Mouse (Mus musculus) liver, embryonic 14.5 days (tissue): Measurements from ENCODE around the gene Calhm6. TPM values are rescaled to one million over a fixed set of nuclear protein-coding genes. Genes with fewer than 3 reads are reported as not detected.

Source experiments
- ATAC-seq: fragments of 200-750 bp; cut with Nextera tagmentation; 2 replicates; pipeline ENCODE4 v1.8.0; 2017; ENCODE audit warnings: moderate number of reproducible peaks, mild to moderate bottlenecking, moderate library complexity; ENCODE audit not compliant: insufficient read depth
- DNase-seq, 3 experiments: peaks; one replicate each; pipeline ENCODE4 v3.0.0-alpha.2; 2012 to 2013; ENCODE audit warnings: low read depth in 3 of 3, low spot score in 3 of 3
- H3K27ac ChIP-seq: fragments of 300-500 bp; sonication (generic); 2 replicates; pipeline ENCODE4 v1.5.1; 2014; ENCODE audit warnings: moderate library complexity, mild to moderate bottlenecking, control low read depth, inconsistent platforms
- H3K27me3 ChIP-seq: fragments of 300-500 bp; sonication (generic); 2 replicates; pipeline ENCODE4 v1.6.1; 2014; ENCODE audit warnings: mild to moderate bottlenecking, low read length, moderate library complexity; ENCODE audit not compliant: control insufficient read depth, insufficient read depth
- H3K36me3 ChIP-seq: fragments of 300-500 bp; sonication (generic); replicated peaks from 2 replicates; pipeline ENCODE4 v1.6.1; 2014; ENCODE audit warnings: low read depth; ENCODE audit not compliant: control insufficient read depth, insufficient read depth
- H3K4me1 ChIP-seq, 2 experiments: fragments of 200-500 bp in 1 of 2; fragments of 300-500 bp in 1 of 2; sonication (generic) in 1 of 2; replicated peaks; 2 replicates each; pipeline ENCODE4 v1.6.1; 2012 to 2014; ENCODE audit warnings: antibody characterized with exemption in 1 of 2, inconsistent platforms in 1 of 2, low read length in 1 of 2; ENCODE audit not compliant: control insufficient read depth in 2 of 2, insufficient read depth in 2 of 2
- H3K4me2 ChIP-seq: fragments of 300-500 bp; sonication (generic); 2 replicates; pipeline ENCODE4 v1.6.1; 2014; ENCODE audit warnings: low read depth, mild to moderate bottlenecking, control low read depth, moderate library complexity
- H3K4me3 ChIP-seq, 2 experiments: fragments of 200-500 bp in 1 of 2; fragments of 300-500 bp in 1 of 2; sonication (generic) in 1 of 2; 2 replicates each; pipeline ENCODE4 v1.5.1; 2012 to 2014; ENCODE audit warnings: low read depth in 2 of 2, low read length in 2 of 2, mild to moderate bottlenecking in 2 of 2, control low read depth in 1 of 2, inconsistent platforms in 1 of 2, moderate library complexity in 1 of 2; ENCODE audit not compliant: insufficient read depth in 1 of 2
- H3K9ac ChIP-seq: fragments of 300-500 bp; sonication (generic); replicated peaks from 2 replicates; pipeline ENCODE4 v1.6.1; 2014; ENCODE audit warnings: mild to moderate bottlenecking, control low read depth, moderate library complexity
- H3K9me3 ChIP-seq: fragments of 300-500 bp; sonication (generic); 2 replicates; pipeline ENCODE4 v1.6.1; 2016; ENCODE audit warnings: low read length, mixed read lengths; ENCODE audit not compliant: control insufficient read depth
- CTCF ChIP-seq: IDR thresholded peaks from 2 replicates; pipeline ENCODE4 v1.5.1; 2016; ENCODE audit warnings: antibody characterized with exemption, low read depth, control low read depth
- EP300 ChIP-seq: IDR thresholded peaks from 2 replicates; pipeline ENCODE4 v1.6.1; 2016; ENCODE audit warnings: antibody characterized with exemption, low read depth
- WGBS: fragments of 180-500 bp; shearing (Covaris S2); extraction: QIAGEN DNeasy Blood & Tissue Kit; methylation state at CpG from one replicate; pipeline ENCODE4 v1.1.7; 2014; ENCODE audit not compliant: insufficient replicate concordance; 5-methylcytosine and 5-hydroxymethylcytosine counted together
- polyA plus RNA-seq, 2 experiments: library from polyadenylated mRNA; depleted of rRNA in 1 of 2; stranded (reverse) in 1 of 2; unstranded in 1 of 2; fragments of >200 nt; fragmentation: Nextera tagmentation in 1 of 2; extraction: Ambion mirVana in 1 of 2; gene quantifications; 2 replicates each; pipeline versions ENCODE4 v1.2.1 to v1.2.3; 2012 to 2014

The Calhm6 gene
- polyA plus RNA-seq, 2 experiments = 0.81 to 1.3 TPM

DNA sequence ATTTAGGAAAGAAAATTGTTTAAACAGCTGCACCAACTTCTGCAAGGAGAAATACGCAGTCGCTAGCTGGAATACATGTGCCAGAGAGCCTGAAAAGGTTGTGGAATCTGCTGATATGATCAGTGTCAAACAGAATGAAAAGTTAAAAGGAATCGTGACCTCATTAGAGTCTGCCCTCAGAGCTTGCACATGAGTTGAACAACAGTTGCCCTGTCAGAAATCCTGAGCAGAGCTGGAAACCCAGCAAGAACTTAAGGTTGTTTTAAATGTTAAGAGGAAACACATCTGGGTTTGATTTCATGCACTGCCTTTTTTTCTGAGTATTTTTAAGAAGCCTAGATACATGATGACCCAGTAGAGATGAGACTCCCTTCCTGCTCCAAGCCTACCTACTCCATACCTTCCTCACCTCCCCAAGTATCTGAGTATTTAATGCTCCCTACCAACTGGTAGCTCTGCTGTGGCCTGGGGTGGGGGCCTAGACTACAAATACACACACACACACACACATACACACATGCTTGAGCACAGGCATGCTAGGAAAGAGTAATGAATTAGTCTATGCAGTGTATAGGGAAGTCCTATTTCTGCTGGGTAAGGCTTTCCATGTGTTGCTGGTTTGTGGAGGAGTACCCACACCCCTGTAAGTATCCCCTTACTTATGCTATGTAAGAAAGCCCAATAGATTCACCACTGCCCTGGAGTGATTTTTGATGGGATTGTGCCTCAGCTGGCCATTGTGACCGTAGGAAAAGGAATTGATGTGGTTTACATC, 15.6 kb downstream of the Calhm6 start:
- H3K4me3 ChIP-seq = no peak overlapping the region
- no peaks in the 10 kb centered on the region for H3K4me1 ChIP-seq
- no peaks in the 10 kb centered on the region for H3K27me3 ChIP-seq
- H3K4me2 ChIP-seq = no peak overlapping the region
- H3K9me3 ChIP-seq = no peaks in the 10 kb centered on the region
- H3K27ac ChIP-seq = no peak overlapping the region
- no peaks in the 10 kb centered on the region for H3K36me3 ChIP-seq
- WGBS = 67% methylated on average over 4 of the region's 4 CpGs
- no peak for TF ChIP-seq EP300
- no peak for TF ChIP-seq CTCF
- DNase-seq (no peak), ATAC-seq (no peak)
- no peak overlapping the region for H3K9ac ChIP-seq

DNA sequence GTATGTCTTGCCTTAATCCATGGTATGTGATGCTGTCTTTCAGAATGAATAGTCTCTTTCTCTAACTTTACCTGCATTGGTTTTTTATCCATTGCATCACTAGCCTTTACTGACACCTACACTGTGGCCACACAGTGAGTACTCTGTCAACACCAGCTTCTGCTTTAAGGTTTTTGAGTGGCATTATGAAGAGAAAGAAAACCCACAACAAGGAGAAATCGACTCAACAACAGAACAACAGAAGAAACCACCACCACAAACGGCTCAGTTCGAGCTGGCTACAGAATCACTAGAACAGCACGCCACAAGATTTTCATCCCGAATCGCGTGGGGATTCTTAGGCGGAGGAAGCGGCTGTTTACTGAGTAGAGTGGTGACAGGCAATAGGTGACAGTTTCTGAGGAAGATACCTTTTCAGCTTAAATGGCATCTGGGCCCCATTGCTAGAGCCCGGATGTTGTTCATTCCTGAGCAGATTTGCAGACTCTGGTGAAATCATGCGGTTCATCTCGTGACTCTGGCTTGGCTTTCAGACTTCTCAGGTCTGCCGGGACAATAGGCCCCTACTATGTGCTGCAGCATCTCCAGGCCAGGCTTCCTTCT, 16.8 kb downstream of the Calhm6 start:
- no peak overlapping the region for H3K4me3 ChIP-seq
- DNase-seq = no peak
- no peaks in the 10 kb centered on the region for H3K4me1 ChIP-seq
- no peak overlapping the region for H3K4me2 ChIP-seq
- no peak overlapping the region for H3K9ac ChIP-seq
- TF ChIP-seq CTCF (no peak), EP300 (no peak)
- H3K27me3 ChIP-seq = no peaks in the 10 kb centered on the region
- H3K36me3 ChIP-seq = no peaks in the 10 kb centered on the region
- ATAC-seq = no peak
- no peak overlapping the region for H3K27ac ChIP-seq
- H3K9me3 ChIP-seq = no peaks in the 10 kb centered on the region
- WGBS = 62% methylated on average over 13 of the region's 13 CpGs

GRCm38 (mm10) chr10:34096418-34096883, 31.3 kb downstream of the Calhm6 start, which contains the start of gene Calhm5:
Gene Calhm5 (minus strand): TSS chr10:34096519.
- Histone ChIP-seq H3K36me3 (no peaks in the 10 kb centered on the region), H3K27ac (no peak within 1 kb of the TSS), H3K9ac (no peak within 1 kb of the TSS), H3K9me3 (no peaks in the 10 kb centered on the region), H3K4me3 (0 out of 4 replicates have a peak within 1 kb of the TSS, but pooled peaks of 1 of the 2 experiments have one; percentile 24), H3K4me1 (peaks cover 0 to 3% of the 10 kb centered on the region in 2 experiments; a peak in 1 of 4 replicates), H3K27me3 (no peaks in the 10 kb centered on the region), H3K4me2 (peak within 1 kb of the TSS; percentile 40)
- 9% methylated on average over 9 of the region's 9 CpGs for WGBS
- no peak; the same call in 1 of the 2 replicates for ATAC-seq
- TF ChIP-seq EP300 (no peak), CTCF (peak; percentile 33; the same call in 1 of the 2 replicates)
- DNase-seq = peak in 1 of 3 experiments; percentile 3

DNA sequence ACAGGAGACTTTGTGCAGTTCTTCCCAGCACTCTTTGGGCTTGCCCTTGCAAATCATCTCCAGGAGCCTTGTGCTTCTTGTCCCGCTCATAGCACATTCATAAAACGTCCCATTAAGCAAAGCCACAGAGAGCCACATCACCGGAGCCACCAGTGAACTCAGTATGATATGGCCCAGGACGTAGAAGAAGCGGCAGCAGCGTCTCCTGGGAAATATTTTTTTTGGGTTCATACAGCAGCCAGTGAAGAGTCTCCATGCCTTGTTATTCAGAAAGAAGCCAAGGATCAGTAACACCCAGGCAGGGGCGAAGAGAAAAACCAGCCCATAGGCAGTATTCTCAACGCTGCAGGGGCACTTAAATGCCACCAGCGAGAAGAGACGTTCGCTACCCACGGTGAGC, 31.8 kb downstream of the Calhm6 start:
- TF ChIP-seq CTCF (no peak), EP300 (no peak)
- peaks cover 0 to 3% of the 10 kb centered on the region in 2 experiments; a peak in 1 of 4 replicates for H3K4me1 ChIP-seq
- H3K27ac ChIP-seq = no peak overlapping the region
- no peaks in the 10 kb centered on the region for H3K36me3 ChIP-seq
- no peak overlapping the region for H3K9ac ChIP-seq
- WGBS = 50% methylated on average over 12 of the region's 12 CpGs
- DNase-seq (no peak), ATAC-seq (no peak)
- H3K9me3 ChIP-seq = no peaks in the 10 kb centered on the region
- no peak overlapping the region for H3K4me2 ChIP-seq
- H3K27me3 ChIP-seq = no peaks in the 10 kb centered on the region
- 0 out of 4 replicates have a peak overlapping the region, but pooled peaks of 1 of the 2 experiments have one; percentile 24 for H3K4me3 ChIP-seq

DNA sequence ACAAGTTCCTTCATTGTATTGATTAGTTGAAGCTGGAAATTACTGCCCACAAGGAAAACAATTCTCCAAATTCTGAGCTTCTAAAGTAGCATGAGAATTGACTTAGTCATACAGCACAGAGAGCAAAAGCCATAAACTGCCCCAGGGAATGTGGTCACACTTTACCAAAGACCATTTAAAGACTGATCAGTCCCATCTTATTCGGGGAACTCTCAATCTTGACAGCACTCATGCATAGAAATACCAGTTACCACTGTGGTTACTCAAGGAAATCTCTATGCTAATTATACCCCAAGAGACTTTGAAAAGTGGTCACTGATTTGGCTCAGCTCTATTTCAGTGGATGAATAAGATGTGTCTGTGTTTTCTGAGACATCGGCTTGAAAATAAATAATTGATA, 32.6 kb downstream of the Calhm6 start:
- H3K27me3 ChIP-seq = no peaks in the 10 kb centered on the region
- DNase-seq = no peak
- no peak for ATAC-seq
- TF ChIP-seq CTCF (no peak), EP300 (no peak)
- no peak overlapping the region for H3K4me2 ChIP-seq
- no peaks in the 10 kb centered on the region for H3K9me3 ChIP-seq
- no peak overlapping the region for H3K9ac ChIP-seq
- no peak overlapping the region for H3K4me3 ChIP-seq
- no peak overlapping the region for H3K27ac ChIP-seq
- peaks cover 0 to 3% of the 10 kb centered on the region in 2 experiments; a peak in 1 of 4 replicates for H3K4me1 ChIP-seq
- H3K36me3 ChIP-seq = no peaks in the 10 kb centered on the region
- 54% methylated on average over 2 of the region's 2 CpGs for WGBS
